7 mouse cellular contexts compared by ENCODE assay signal in genomic region chr1:113992488-113992887, GRCm38 (mm10).
"Had no signal": no experiment of that assay in that cellular context is flagged by ENCODE, and none has a peak within 500 bp of the region (broad histone marks: within the 10 kb centered on the region; RNA-seq: fewer than 3 reads in every experiment).

No protein-coding gene starts in this region.

- ATAC-seq: intestine, embryonic 16.5 days had no signal

- DNase-seq: kidney, adult 2 months; kidney, postnatal 14 days; lung, adult 18-20 months; lung, postnatal 4 days; midbrain, embryonic 14.5 days; thymus, postnatal 4 days had no signal
